Mouse (Mus musculus) hindbrain, embryonic 11.5 days (tissue): ENCODE measurements around the gene St13. TPM values are rescaled to one million over a fixed set of nuclear protein-coding genes. Genes with fewer than 3 reads are reported as not detected.

ENCODE experiments used
- ATAC-seq: fragments of 200-750 bp; cut with Nextera tagmentation; 2 replicates; pipeline ENCODE4 v1.8.0; 2017; ENCODE audit warnings: mild to moderate bottlenecking, moderate TSS enrichment, moderate library complexity; ENCODE audit not compliant: low FRiP score
- DNase-seq: peaks from one replicate; pipeline ENCODE4 v3.0.0-alpha.2; 2015; ENCODE audit warnings: low spot score
- H3K27ac ChIP-seq: fragments of 300-500 bp; sonication (generic); 2 replicates; pipeline ENCODE4 v1.5.1; 2014; ENCODE audit warnings: mild to moderate bottlenecking, low read depth, low read length
- H3K27me3 ChIP-seq: fragments of 300-500 bp; sonication (generic); 2 replicates; pipeline ENCODE4 v1.6.1; 2014; ENCODE audit warnings: mild to moderate bottlenecking, low read length, moderate library complexity, mixed read lengths; ENCODE audit not compliant: control insufficient read depth, insufficient read depth
- H3K36me3 ChIP-seq: fragments of 300-500 bp; sonication (generic); 2 replicates; pipeline ENCODE4 v1.6.1; 2014; ENCODE audit warnings: mild to moderate bottlenecking, low read length, moderate library complexity, mixed read lengths; ENCODE audit not compliant: control insufficient read depth, insufficient read depth
- H3K4me1 ChIP-seq: fragments of 300-500 bp; sonication (generic); replicated peaks from 2 replicates; pipeline ENCODE4 v1.6.1; 2014; ENCODE audit warnings: low read length, mixed read lengths; ENCODE audit not compliant: control insufficient read depth, insufficient read depth
- H3K4me2 ChIP-seq: fragments of 300-500 bp; sonication (generic); replicated peaks from 2 replicates; pipeline ENCODE4 v1.6.1; 2014; ENCODE audit warnings: mild to moderate bottlenecking, low read depth, low read length
- H3K4me3 ChIP-seq: fragments of 300-500 bp; sonication (generic); 2 replicates; pipeline ENCODE4 v1.5.1; 2014; ENCODE audit warnings: low read depth, low read length
- H3K9ac ChIP-seq: fragments of 300-500 bp; sonication (generic); 2 replicates; pipeline ENCODE4 v1.6.1; 2014; ENCODE audit warnings: low read depth, low read length
- H3K9me3 ChIP-seq: fragments of 300-500 bp; sonication (generic); 2 replicates; pipeline ENCODE4 v1.6.1; 2016; ENCODE audit warnings: low read length; ENCODE audit not compliant: control insufficient read depth
- WGBS: fragments of 180-500 bp; shearing (Covaris S2); extraction: QIAGEN DNeasy Blood & Tissue Kit; methylation state at CpG from one replicate; pipeline ENCODE4 v1.1.7; 2014; 5-methylcytosine and 5-hydroxymethylcytosine counted together
- polyA plus RNA-seq: library from polyadenylated mRNA; unstranded; fragments of >200 nt; fragmentation: Nextera tagmentation; extraction: Ambion mirVana; gene quantifications from 2 replicates; pipeline ENCODE4 v1.2.1, GENCODE M21; 2014

St13 gene
- 178 TPM in 2 replicates for polyA plus RNA-seq

DNA sequence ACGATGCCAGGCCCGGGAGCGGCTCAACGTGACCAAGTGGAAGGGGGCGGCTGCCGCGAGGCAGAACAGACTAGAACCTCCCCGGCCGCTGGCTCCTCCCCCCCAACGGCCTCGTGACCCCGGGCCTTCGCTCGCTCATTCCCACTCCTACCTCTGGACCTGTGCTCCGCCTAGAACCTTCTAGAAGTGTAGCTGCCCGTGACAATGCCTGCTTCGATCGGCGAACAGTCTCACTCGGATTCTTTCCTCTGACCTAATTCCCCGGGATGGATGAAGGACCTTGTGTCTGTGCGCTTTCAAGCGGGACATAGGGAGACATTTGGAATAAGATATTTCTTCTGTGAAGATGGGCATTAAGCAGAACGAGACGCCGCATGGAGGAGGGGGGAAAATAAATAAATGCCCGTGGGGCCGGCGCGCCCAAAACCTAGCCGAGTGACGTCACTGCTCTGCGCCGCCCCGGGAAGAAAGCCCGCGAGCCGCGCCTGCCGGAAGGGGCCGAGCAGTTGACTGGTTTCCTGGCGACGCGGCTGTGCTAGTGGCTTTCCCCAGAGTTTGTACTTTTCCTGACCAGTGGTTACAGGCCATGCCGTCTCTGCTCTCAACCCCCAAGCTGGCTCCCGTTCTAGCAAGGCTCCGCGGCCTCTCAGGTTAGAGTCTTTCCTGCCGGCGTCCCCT is at the start of gene St13, which contains the start of gene Xpnpep3:
Gene St13, minus strand, starts transcription at position 440 of the 678 bp plus-strand sequence.
Gene Xpnpep3, plus strand, starts transcription at position 501 of the 678 bp plus-strand sequence.
- WGBS: under 1% methylated on average over 50 of the region's 50 CpGs
- no peaks in the 10 kb centered on the region for H3K27me3 ChIP-seq
- H3K4me2 ChIP-seq: peak within 1 kb of the TSS; percentile 88
- H3K4me1 ChIP-seq: no peaks in the 10 kb centered on the region; the same call in 1 of the 2 replicates
- H3K27ac ChIP-seq: peak within 1 kb of the TSS; percentile 88
- H3K4me3 ChIP-seq: peak within 1 kb of the TSS; percentile 92
- H3K36me3 ChIP-seq: no peaks in the 10 kb centered on the region
- H3K9ac ChIP-seq: peak within 1 kb of the TSS; percentile 91
- H3K9me3 ChIP-seq: no peaks in the 10 kb centered on the region
- DNase-seq (peak; percentile 96), ATAC-seq (peak; percentile 99)

DNA sequence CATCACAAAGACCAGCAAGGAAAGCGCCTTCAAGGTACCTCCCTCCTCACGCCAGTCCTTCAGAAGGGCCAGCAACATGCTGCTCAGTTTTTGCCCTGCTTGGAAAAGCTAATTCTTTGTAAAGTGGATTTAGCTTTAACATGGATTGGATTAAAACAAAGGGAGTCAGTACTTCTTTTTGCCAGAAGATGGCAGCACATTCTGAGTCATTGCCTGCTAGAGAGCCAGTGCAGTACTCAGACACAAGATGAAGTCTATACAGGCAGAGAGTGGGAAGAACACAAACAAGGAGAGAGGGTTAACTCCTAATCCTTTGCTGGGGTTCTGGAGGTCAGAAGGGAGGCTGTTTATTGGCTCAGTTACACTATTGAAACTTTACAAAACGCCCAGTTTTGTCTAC is 48.6 kb upstream of the St13 start:
- Histone ChIP-seq H3K4me2 (no peak overlapping the region), H3K9ac (no peak overlapping the region; the same call in 1 of the 2 replicates), H3K36me3 (no peaks in the 10 kb centered on the region), H3K4me3 (no peak overlapping the region), H3K27ac (no peak overlapping the region), H3K27me3 (no peaks in the 10 kb centered on the region), H3K4me1 (no peaks in the 10 kb centered on the region), H3K9me3 (no peaks in the 10 kb centered on the region)
- DNase-seq: peak; percentile 84
- ATAC-seq: no peak
- WGBS: 47% methylated on average over 3 of the region's 3 CpGs

- Histone ChIP-seq H3K4me3 (no peak overlapping the region), H3K4me2 (no peak overlapping the region), H3K9ac (no peak overlapping the region), H3K27ac (no peak overlapping the region), H3K27me3 (no peaks in the 10 kb centered on the region), H3K36me3 (no peaks in the 10 kb centered on the region), H3K4me1 (no peaks in the 10 kb centered on the region), H3K9me3 (no peaks in the 10 kb centered on the region)
- DNase-seq (no peak), ATAC-seq (no peak)
These were observed 39.4 kb upstream of the St13 start for GRCm38 (mm10) chr15:81439236-81439635.

GRCm38 (mm10) chr15:81438345-81438744 is 38.5 kb upstream of the St13 start:
- Histone ChIP-seq H3K4me3 (no peak overlapping the region), H3K36me3 (no peaks in the 10 kb centered on the region), H3K4me1 (no peaks in the 10 kb centered on the region), H3K27me3 (no peaks in the 10 kb centered on the region), H3K4me2 (no peak overlapping the region), H3K27ac (no peak overlapping the region), H3K9ac (no peak overlapping the region), H3K9me3 (no peaks in the 10 kb centered on the region)
- DNase-seq (no peak), ATAC-seq (no peak)
- 100% methylated on average over 1 of the region's 1 CpGs for WGBS

- 97% methylated on average over 1 of the region's 1 CpGs for WGBS
- no peaks in the 10 kb centered on the region for H3K4me1 ChIP-seq
- no peak overlapping the region for H3K4me3 ChIP-seq
- DNase-seq: no peak
- no peaks in the 10 kb centered on the region for H3K36me3 ChIP-seq
- no peaks in the 10 kb centered on the region for H3K9me3 ChIP-seq
- no peak overlapping the region for H3K4me2 ChIP-seq
- H3K27ac ChIP-seq: no peak overlapping the region
- no peak overlapping the region for H3K9ac ChIP-seq
- no peak for ATAC-seq
- no peaks in the 10 kb centered on the region for H3K27me3 ChIP-seq
These were observed 31.3 kb upstream of the St13 start for GRCm38 (mm10) chr15:81431195-81431594.

GRCm38 (mm10) chr15:81427947-81428346 is 28.1 kb upstream of the St13 start:
- Histone ChIP-seq H3K9me3 (no peaks in the 10 kb centered on the region), H3K4me3 (no peak overlapping the region), H3K27ac (no peak overlapping the region), H3K4me2 (no peak overlapping the region), H3K9ac (no peak overlapping the region), H3K4me1 (no peaks in the 10 kb centered on the region), H3K36me3 (no peaks in the 10 kb centered on the region), H3K27me3 (no peaks in the 10 kb centered on the region)
- DNase-seq: no peak
- no peak for ATAC-seq
- whole genome bisulfite sequencing: 92% methylated on average over 2 of the region's 2 CpGs

GRCm38 (mm10) chr15:81425311-81425710 is 25.4 kb upstream of the St13 start:
- Histone ChIP-seq H3K36me3 (no peaks in the 10 kb centered on the region), H3K4me3 (no peak overlapping the region), H3K9me3 (no peaks in the 10 kb centered on the region), H3K9ac (no peak overlapping the region), H3K27me3 (no peaks in the 10 kb centered on the region), H3K4me2 (no peak overlapping the region), H3K4me1 (no peaks in the 10 kb centered on the region), H3K27ac (no peak overlapping the region)
- 80% methylated on average over 3 of the region's 3 CpGs for WGBS
- DNase-seq (no peak), ATAC-seq (no peak)

DNA sequence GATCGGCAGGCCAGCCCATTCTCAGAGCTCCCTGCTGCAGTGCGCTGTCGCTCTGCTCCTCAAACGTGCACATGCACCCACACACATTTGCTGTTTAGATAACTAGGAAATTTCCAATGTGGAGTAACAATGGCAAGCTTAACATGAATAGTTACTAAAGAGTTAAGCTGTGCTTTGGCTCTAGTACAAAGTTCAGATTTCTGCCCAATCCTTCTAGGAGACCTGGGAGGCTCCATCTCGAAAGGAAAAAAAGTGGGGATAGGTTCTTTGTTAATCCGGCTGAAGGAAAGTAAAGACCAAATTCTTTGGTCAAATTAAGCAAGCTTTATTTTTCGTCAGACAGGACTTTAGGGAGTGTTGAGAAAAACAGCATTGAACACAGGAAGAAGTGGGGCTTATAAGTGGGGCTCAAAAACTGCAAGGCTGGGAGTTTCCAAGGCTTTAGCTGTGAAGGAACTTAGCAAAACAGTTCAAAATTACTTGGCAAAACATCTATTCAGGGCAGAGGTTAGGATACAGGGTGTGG is 22.3 kb upstream of the St13 start:
- H3K9ac ChIP-seq: no peak overlapping the region
- ATAC-seq: no peak
- H3K36me3 ChIP-seq: no peaks in the 10 kb centered on the region
- no peaks in the 10 kb centered on the region for H3K4me1 ChIP-seq
- 87% methylated on average over 7 of the region's 7 CpGs for whole genome bisulfite sequencing
- H3K9me3 ChIP-seq: no peaks in the 10 kb centered on the region
- no peak overlapping the region for H3K27ac ChIP-seq
- no peak for DNase-seq
- H3K27me3 ChIP-seq: no peaks in the 10 kb centered on the region
- no peak overlapping the region for H3K4me2 ChIP-seq
- no peak overlapping the region for H3K4me3 ChIP-seq

GRCm38 (mm10) chr15:81421454-81421853 is 21.6 kb upstream of the St13 start:
- DNase-seq (no peak), ATAC-seq (no peak)
- Histone ChIP-seq H3K27ac (no peak overlapping the region), H3K27me3 (no peaks in the 10 kb centered on the region), H3K36me3 (no peaks in the 10 kb centered on the region), H3K4me1 (no peaks in the 10 kb centered on the region), H3K4me2 (no peak overlapping the region), H3K4me3 (no peak overlapping the region), H3K9ac (no peak overlapping the region), H3K9me3 (no peaks in the 10 kb centered on the region)
- WGBS: 77% methylated on average over 1 of the region's 1 CpGs
